Mouse (Mus musculus) adrenal gland, postnatal 10 days (tissue): ENCODE measurements around the gene Srxn1. TPM values are rescaled to one million over a fixed set of nuclear protein-coding genes. Genes with fewer than 3 reads are reported as not detected.
A peak's percentile ranks its signal among the peaks of the same experiment; 100 is the strongest.
"Not testable (repeated sequence)": the region's sequence is repeated elsewhere in the genome, so short reads cannot be mapped to it uniquely, and the experiment has no call there.

Experiments
- DNase-seq: peaks from one replicate; pipeline ENCODE4 v3.0.0; 2021; ENCODE audit warnings: mixed read lengths
- long read RNA-seq, 2 experiments: library from polyadenylated mRNA; stranded (forward); transcript quantifications; one replicate each; pipeline ENCODE4 v2.0.0; 2021
- total RNA-seq, 2 experiments: library from RNA; stranded (reverse); gene quantifications; 2 replicates each; pipeline ENCODE4 v1.2.3; 2021

Srxn1 gene
- 100 to 1,000 TPM in 1 of 2 experiments, 10 to 100 TPM in 1; 48.5 to 177 TPM for total RNA-seq
- long read RNA-seq, experiment 1, transcript Srxn1-203 (2 exons, 446 nt): minor isoform, 6 of 190 reads
- long read RNA-seq, experiment 1, transcript Srxn1-201 (2 exons, 2,812 nt): major isoform, 123 of 190 reads
- long read RNA-seq, experiment 1, partial matches to known transcripts: 0 of 190 reads
- long read RNA-seq, experiment 1, other reads (novel, unspliced or antisense): 61 of 190 reads
- long read RNA-seq, experiment 2, transcript Srxn1-201 (2 exons, 2,812 nt): major isoform, 56 of 68 reads
- long read RNA-seq, experiment 2, transcript Srxn1-203 (2 exons, 446 nt): minor isoform, 7 of 68 reads
- long read RNA-seq, experiment 2, partial matches to known transcripts: 0 of 68 reads
- long read RNA-seq, experiment 2, other reads (novel, unspliced or antisense): 4 of 68 reads

- peak; percentile 93 for DNase-seq
Measured at GRCm38 (mm10) chr2:152105318-152106224, at the start of gene Srxn1. TSS of gene Srxn1 (plus strand) at chr2:152105516.

- DNase-seq: no peak
Measured at GRCm38 (mm10) chr2:152056368-152057251, 48.7 kb upstream of the Srxn1 start.

- no peak for DNase-seq
Measured at GRCm38 (mm10) chr2:152057252-152057563, 48.1 kb upstream of the Srxn1 start.

- not testable (repeated sequence) for DNase-seq
Measured at GRCm38 (mm10) chr2:152062817-152063216, 42.5 kb upstream of the Srxn1 start.

- DNase-seq: no peak
Measured at GRCm38 (mm10) chr2:152068660-152069433, 36.5 kb upstream of the Srxn1 start.

GRCm38 (mm10) chr2:152069434-152069786 lies 35.9 kb upstream of the Srxn1 start:
- DNase-seq: no peak

GRCm38 (mm10) chr2:152069941-152070340 lies 35.4 kb upstream of the Srxn1 start:
- no peak for DNase-seq

GRCm38 (mm10) chr2:152074521-152074920 lies 30.8 kb upstream of the Srxn1 start:
- no peak for DNase-seq

GRCm38 (mm10) chr2:152075294-152075889 lies 29.9 kb upstream of the Srxn1 start:
- no peak for DNase-seq

- DNase-seq: no peak
Measured at GRCm38 (mm10) chr2:152077337-152077736, 28.0 kb upstream of the Srxn1 start.

- DNase-seq: no peak
Measured at GRCm38 (mm10) chr2:152080685-152081541, 24.4 kb upstream of the Srxn1 start, which contains the start of gene Scrt2. TSS of gene Scrt2 (plus strand) at chr2:152081529.

- DNase-seq: peak; percentile 96
Measured at GRCm38 (mm10) chr2:152081641-152082448, 23.5 kb upstream of the Srxn1 start.

GRCm38 (mm10) chr2:152082456-152083285 lies 22.6 kb upstream of the Srxn1 start:
- no peak for DNase-seq

GRCm38 (mm10) chr2:152083411-152083810 lies 21.9 kb upstream of the Srxn1 start:
- no peak for DNase-seq

- no peak for DNase-seq
Measured at GRCm38 (mm10) chr2:152084298-152084697, 21.0 kb upstream of the Srxn1 start.

- no peak for DNase-seq
Measured at GRCm38 (mm10) chr2:152085414-152085813, 19.9 kb upstream of the Srxn1 start.

GRCm38 (mm10) chr2:152086451-152086850 lies 18.9 kb upstream of the Srxn1 start:
- no peak for DNase-seq

GRCm38 (mm10) chr2:152087111-152087510 lies 18.2 kb upstream of the Srxn1 start:
- no peak for DNase-seq
